Mouse (Mus musculus): ENCODE results near the gene Col1a1. TPM values are rescaled to one million over a fixed set of nuclear protein-coding genes. Genes with fewer than 3 reads are reported as not detected.

The Col1a1 gene
- 447 and 511 TPM in 2 replicates for polyA plus RNA-seq (2014; fragmentation: Nextera tagmentation; extraction: Ambion mirVana)

GRCm38 (mm10) chr11:94936045-94936444 lies at the start of gene Col1a1:
Gene Col1a1 (plus strand): TSS chr11:94936224.
- Histone ChIP-seq H3K27me3 (ENCODE audit: control insufficient read depth, insufficient read depth, low read length) (peaks cover 44% of the 10 kb centered on the region), H3K27ac (replicated peaks in 1 of 2; ENCODE audit: control insufficient read depth in 1 of 2, insufficient read depth in 1 of 2, low read depth in 2 of 2, low read length in 2 of 2) (peak within 1 kb of the TSS; percentile 83 to 86), H3K4me1 (ENCODE audit: control insufficient read depth in 2 of 2, insufficient read depth in 2 of 2, low read length in 2 of 2) (peaks cover 8 to 19% of the 10 kb centered on the region in 2 experiments), H3K4me3 (ENCODE audit: control insufficient read depth in 1 of 2, insufficient read depth in 1 of 2, low read depth in 1 of 2, low read length in 2 of 2) (peak within 1 kb of the TSS; percentile 48 to 59), H3K9me3 (ENCODE audit: control insufficient read depth, low read length) (no peaks in the 10 kb centered on the region), H3K4me2 (ENCODE audit: low read length) (peak within 1 kb of the TSS; percentile 76), H3K9ac (ENCODE audit: low read length) (peak within 1 kb of the TSS; percentile 79), H3K36me3 (ENCODE audit: control insufficient read depth, insufficient read depth, low read length) (peaks cover 14% of the 10 kb centered on the region; the same call in 1 of the 2 replicates)
- ATAC-seq (ENCODE audit: insufficient number of reproducible peaks, insufficient read depth, low FRiP score, low read depth) = peak; percentile 27
- 16% methylated on average over 19 of the region's 19 CpGs for WGBS

DNA sequence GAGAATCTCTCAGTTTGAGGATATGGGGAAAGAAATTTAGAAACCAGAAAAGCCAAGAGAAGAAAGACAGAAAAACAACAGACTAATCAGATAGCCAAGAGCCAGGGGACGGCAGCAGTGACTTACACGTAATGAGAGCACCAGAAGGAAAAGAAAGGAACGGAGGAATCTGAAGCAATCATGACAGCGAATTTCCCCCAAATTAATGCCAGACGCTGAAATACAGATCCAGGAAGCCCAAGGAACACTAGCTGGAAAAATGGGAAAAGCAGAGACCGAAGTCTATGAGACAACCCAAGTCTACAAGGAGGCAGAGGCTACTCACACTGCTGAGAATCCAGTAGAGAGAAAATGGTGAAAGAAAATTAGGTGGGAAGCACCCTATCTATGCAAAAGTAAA lies 44.9 kb upstream of the Col1a1 start:
- H3K4me3 ChIP-seq (ENCODE audit: control insufficient read depth in 1 of 2, insufficient read depth in 1 of 2, low read depth in 1 of 2, low read length in 2 of 2) = no peak overlapping the region
- H3K27me3 ChIP-seq (ENCODE audit: control insufficient read depth, insufficient read depth, low read length) = no peaks in the 10 kb centered on the region
- WGBS = 76% methylated on average over 6 of the region's 6 CpGs
- H3K36me3 ChIP-seq (ENCODE audit: control insufficient read depth, insufficient read depth, low read length) = no peaks in the 10 kb centered on the region
- no peak overlapping the region for H3K27ac ChIP-seq (replicated peaks in 1 of 2; ENCODE audit: control insufficient read depth in 1 of 2, insufficient read depth in 1 of 2, low read depth in 2 of 2, low read length in 2 of 2)
- H3K9me3 ChIP-seq (ENCODE audit: control insufficient read depth, low read length) = no peaks in the 10 kb centered on the region
- H3K9ac ChIP-seq (ENCODE audit: low read length) = no peak overlapping the region
- no peaks in the 10 kb centered on the region for H3K4me1 ChIP-seq (ENCODE audit: control insufficient read depth in 2 of 2, insufficient read depth in 2 of 2, low read length in 2 of 2)
- no peak for ATAC-seq (ENCODE audit: insufficient number of reproducible peaks, insufficient read depth, low FRiP score, low read depth)
- H3K4me2 ChIP-seq (ENCODE audit: low read length) = no peak overlapping the region

DNA sequence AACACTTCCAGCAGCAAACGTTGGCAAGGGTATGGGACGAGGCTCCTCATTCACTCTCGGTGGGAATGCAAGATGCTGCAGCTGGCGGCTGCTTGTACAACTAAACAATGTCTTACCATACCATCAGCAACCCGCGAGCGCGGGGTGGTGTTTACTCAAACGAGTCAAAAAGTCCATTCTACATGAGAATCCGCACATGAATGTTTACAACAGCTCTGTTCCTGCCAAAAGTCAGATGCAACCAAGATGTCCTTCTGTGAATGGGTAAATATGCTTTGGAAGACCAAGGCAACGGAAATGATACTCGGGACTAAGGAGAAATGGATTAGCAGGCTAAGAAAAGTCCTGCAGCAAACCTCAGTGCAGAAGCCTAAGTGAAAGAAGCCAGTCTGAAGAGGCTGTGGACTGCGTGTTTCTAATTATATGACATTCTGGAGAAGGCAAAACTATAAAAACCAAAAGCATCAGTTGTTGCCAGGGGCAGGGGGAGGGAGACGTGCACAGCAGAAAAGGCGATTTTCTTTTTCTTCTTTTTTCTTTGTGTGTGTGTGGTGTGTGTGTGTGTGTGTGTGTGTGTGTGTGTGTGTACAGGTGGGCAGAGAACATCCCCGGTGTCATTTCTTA lies 39.2 kb upstream of the Col1a1 start:
- Histone ChIP-seq H3K9me3 (ENCODE audit: control insufficient read depth, low read length) (no peaks in the 10 kb centered on the region), H3K27ac (replicated peaks in 1 of 2; ENCODE audit: control insufficient read depth in 1 of 2, insufficient read depth in 1 of 2, low read depth in 2 of 2, low read length in 2 of 2) (no peak overlapping the region), H3K4me2 (ENCODE audit: low read length) (no peak overlapping the region), H3K4me3 (ENCODE audit: control insufficient read depth in 1 of 2, insufficient read depth in 1 of 2, low read depth in 1 of 2, low read length in 2 of 2) (no peak overlapping the region), H3K4me1 (ENCODE audit: control insufficient read depth in 2 of 2, insufficient read depth in 2 of 2, low read length in 2 of 2) (no peaks in the 10 kb centered on the region), H3K36me3 (ENCODE audit: control insufficient read depth, insufficient read depth, low read length) (no peaks in the 10 kb centered on the region), H3K9ac (ENCODE audit: low read length) (no peak overlapping the region), H3K27me3 (ENCODE audit: control insufficient read depth, insufficient read depth, low read length) (no peaks in the 10 kb centered on the region)
- 77% methylated on average over 16 of the region's 16 CpGs for WGBS
- no peak for ATAC-seq (ENCODE audit: insufficient number of reproducible peaks, insufficient read depth, low FRiP score, low read depth)

DNA sequence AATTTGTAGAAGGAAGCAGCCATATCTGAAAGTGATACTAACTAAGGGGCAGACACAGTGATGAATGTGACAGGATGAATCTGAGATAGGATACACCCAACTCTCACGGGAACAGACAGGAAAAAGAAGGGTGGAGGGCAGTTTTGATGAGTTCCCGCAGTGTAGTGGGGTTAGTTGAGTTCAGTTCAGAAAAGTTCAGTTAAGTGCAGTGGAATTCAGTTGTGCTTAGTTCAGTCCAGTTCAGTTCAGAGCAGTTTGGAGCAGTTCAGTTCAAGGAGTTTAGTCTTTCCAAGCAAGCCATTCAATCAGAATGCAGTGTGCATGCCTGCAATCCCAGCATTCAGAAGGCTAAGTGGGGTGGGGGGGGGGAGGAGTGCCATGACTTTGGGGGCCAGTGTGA lies 34.8 kb upstream of the Col1a1 start:
- ATAC-seq (ENCODE audit: insufficient number of reproducible peaks, insufficient read depth, low FRiP score, low read depth) = no peak
- H3K9ac ChIP-seq (ENCODE audit: low read length) = no peak overlapping the region
- H3K27ac ChIP-seq (replicated peaks in 1 of 2; ENCODE audit: control insufficient read depth in 1 of 2, insufficient read depth in 1 of 2, low read depth in 2 of 2, low read length in 2 of 2) = no peak overlapping the region
- 45% methylated on average over 2 of the region's 2 CpGs for WGBS
- H3K9me3 ChIP-seq (ENCODE audit: control insufficient read depth, low read length) = no peaks in the 10 kb centered on the region
- H3K4me2 ChIP-seq (ENCODE audit: low read length) = no peak overlapping the region
- no peaks in the 10 kb centered on the region for H3K27me3 ChIP-seq (ENCODE audit: control insufficient read depth, insufficient read depth, low read length)
- H3K4me1 ChIP-seq (ENCODE audit: control insufficient read depth in 2 of 2, insufficient read depth in 2 of 2, low read length in 2 of 2) = no peaks in the 10 kb centered on the region
- H3K4me3 ChIP-seq (ENCODE audit: control insufficient read depth in 1 of 2, insufficient read depth in 1 of 2, low read depth in 1 of 2, low read length in 2 of 2) = no peak overlapping the region
- H3K36me3 ChIP-seq (ENCODE audit: control insufficient read depth, insufficient read depth, low read length) = no peaks in the 10 kb centered on the region

GRCm38 (mm10) chr11:94904306-94904705 lies 31.7 kb upstream of the Col1a1 start:
- WGBS = 85% methylated on average over 3 of the region's 3 CpGs
- no peak overlapping the region for H3K9ac ChIP-seq (ENCODE audit: low read length)
- H3K9me3 ChIP-seq (ENCODE audit: control insufficient read depth, low read length) = no peaks in the 10 kb centered on the region
- ATAC-seq (ENCODE audit: insufficient number of reproducible peaks, insufficient read depth, low FRiP score, low read depth) = no peak
- H3K27me3 ChIP-seq (ENCODE audit: control insufficient read depth, insufficient read depth, low read length) = no peaks in the 10 kb centered on the region
- H3K4me2 ChIP-seq (ENCODE audit: low read length) = no peak overlapping the region
- no peak overlapping the region for H3K4me3 ChIP-seq (ENCODE audit: control insufficient read depth in 1 of 2, insufficient read depth in 1 of 2, low read depth in 1 of 2, low read length in 2 of 2)
- no peaks in the 10 kb centered on the region for H3K36me3 ChIP-seq (ENCODE audit: control insufficient read depth, insufficient read depth, low read length)
- H3K27ac ChIP-seq (replicated peaks in 1 of 2; ENCODE audit: control insufficient read depth in 1 of 2, insufficient read depth in 1 of 2, low read depth in 2 of 2, low read length in 2 of 2) = no peak overlapping the region
- no peaks in the 10 kb centered on the region for H3K4me1 ChIP-seq (ENCODE audit: control insufficient read depth in 2 of 2, insufficient read depth in 2 of 2, low read length in 2 of 2)

DNA sequence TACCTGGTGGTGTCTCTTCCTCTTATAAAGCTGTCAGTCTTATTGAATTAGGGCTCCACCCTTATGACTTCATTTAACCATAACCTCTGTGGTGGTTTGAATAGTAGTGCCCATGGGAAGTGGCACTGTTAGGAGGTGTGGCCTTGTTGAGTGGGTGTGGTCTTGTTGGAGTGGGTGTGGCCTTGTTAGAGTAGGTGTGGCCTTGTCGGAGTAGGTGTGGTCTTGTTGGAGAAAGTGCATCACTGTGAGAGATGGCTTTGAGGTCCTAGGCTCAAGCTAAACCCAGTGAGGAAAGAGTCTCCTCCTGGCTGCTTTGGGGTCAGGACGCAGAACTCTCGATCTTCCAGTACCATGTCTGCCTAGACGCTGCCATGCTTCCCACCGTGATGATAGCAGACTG lies 25.1 kb upstream of the Col1a1 start:
- 81% methylated on average over 5 of the region's 5 CpGs for WGBS
- Histone ChIP-seq H3K4me1 (ENCODE audit: control insufficient read depth in 2 of 2, insufficient read depth in 2 of 2, low read length in 2 of 2) (peaks cover 4 to 10% of the 10 kb centered on the region in 2 experiments), H3K27me3 (ENCODE audit: control insufficient read depth, insufficient read depth, low read length) (no peaks in the 10 kb centered on the region), H3K4me3 (ENCODE audit: control insufficient read depth in 1 of 2, insufficient read depth in 1 of 2, low read depth in 1 of 2, low read length in 2 of 2) (no peak overlapping the region), H3K9me3 (ENCODE audit: control insufficient read depth, low read length) (no peaks in the 10 kb centered on the region), H3K9ac (ENCODE audit: low read length) (no peak overlapping the region), H3K27ac (replicated peaks in 1 of 2; ENCODE audit: control insufficient read depth in 1 of 2, insufficient read depth in 1 of 2, low read depth in 2 of 2, low read length in 2 of 2) (no peak overlapping the region), H3K36me3 (ENCODE audit: control insufficient read depth, insufficient read depth, low read length) (no peaks in the 10 kb centered on the region), H3K4me2 (ENCODE audit: low read length) (no peak overlapping the region)
- ATAC-seq (ENCODE audit: insufficient number of reproducible peaks, insufficient read depth, low FRiP score, low read depth) = no peak

GRCm38 (mm10) chr11:94912568-94912967 lies 23.5 kb upstream of the Col1a1 start:
- no peak overlapping the region for H3K9ac ChIP-seq (ENCODE audit: low read length)
- no peaks in the 10 kb centered on the region for H3K9me3 ChIP-seq (ENCODE audit: control insufficient read depth, low read length)
- peaks cover 13 to 25% of the 10 kb centered on the region in 2 experiments for H3K4me1 ChIP-seq (ENCODE audit: control insufficient read depth in 2 of 2, insufficient read depth in 2 of 2, low read length in 2 of 2)
- H3K36me3 ChIP-seq (ENCODE audit: control insufficient read depth, insufficient read depth, low read length) = no peaks in the 10 kb centered on the region
- no peak overlapping the region for H3K4me2 ChIP-seq (ENCODE audit: low read length)
- no peak overlapping the region for H3K27ac ChIP-seq (replicated peaks in 1 of 2; ENCODE audit: control insufficient read depth in 1 of 2, insufficient read depth in 1 of 2, low read depth in 2 of 2, low read length in 2 of 2)
- H3K4me3 ChIP-seq (ENCODE audit: control insufficient read depth in 1 of 2, insufficient read depth in 1 of 2, low read depth in 1 of 2, low read length in 2 of 2) = no peak overlapping the region
- H3K27me3 ChIP-seq (ENCODE audit: control insufficient read depth, insufficient read depth, low read length) = no peaks in the 10 kb centered on the region
- ATAC-seq (ENCODE audit: insufficient number of reproducible peaks, insufficient read depth, low FRiP score, low read depth) = no peak
- 71% methylated on average over 3 of the region's 3 CpGs for WGBS
